Mouse (Mus musculus) lung, adult 2 months (tissue): ENCODE measurements around the gene Rps6kc1.

ENCODE experiments used
- CTCF ChIP-seq: fragments of 200-500 bp; IDR thresholded peaks from 2 replicates; pipeline ENCODE4 v1.5.1; 2011; ENCODE audit warnings: mild to moderate bottlenecking, low read length, control low read depth; ENCODE audit not compliant: insufficient read depth
- POLR2A ChIP-seq: fragments of 200-500 bp; IDR thresholded peaks from 2 replicates; pipeline ENCODE4 v1.6.1; 2011; ENCODE audit warnings: low read depth, mild to moderate bottlenecking, control low read depth, low read length, borderline replicate concordance; ENCODE audit errors: extremely low read depth

- no peak for TF ChIP-seq CTCF
- TF ChIP-seq POLR2A: no peak
Observed at GRCm38 (mm10) chr1:190823745-190824144, 87.8 kb downstream of the Rps6kc1 start.
